Mouse (Mus musculus) hindbrain, embryonic 14.5 days (tissue): ENCODE data around the gene Ccdc170. TPM values are rescaled to one million over a fixed set of nuclear protein-coding genes. Genes with fewer than 3 reads are reported as not detected.
"Not testable (repeated sequence)": the region's sequence is repeated elsewhere in the genome, so short reads cannot be mapped to it uniquely, and the experiment has no call there.

ENCODE experiments used
- ATAC-seq: fragments of 200-750 bp; cut with Nextera tagmentation; 2 replicates; pipeline ENCODE4 v1.8.0; 2017; ENCODE audit warnings: moderate number of reproducible peaks, mild to moderate bottlenecking, moderate TSS enrichment, moderate library complexity; ENCODE audit not compliant: low FRiP score
- DNase-seq: peaks from one replicate; pipeline ENCODE4 v3.0.0-alpha.2; 2015; ENCODE audit warnings: low spot score
- H3K27ac ChIP-seq: fragments of 300-500 bp; sonication (generic); 2 replicates; pipeline ENCODE4 v1.5.1; 2014; ENCODE audit warnings: mild to moderate bottlenecking, moderate library complexity
- H3K27me3 ChIP-seq: fragments of 300-500 bp; sonication (generic); 2 replicates; pipeline ENCODE4 v1.6.1; 2014; ENCODE audit warnings: mild to moderate bottlenecking, low read length, mixed read lengths; ENCODE audit not compliant: control insufficient read depth, insufficient read depth
- H3K36me3 ChIP-seq: fragments of 300-500 bp; sonication (generic); replicated peaks from 2 replicates; pipeline ENCODE4 v1.6.1; 2014; ENCODE audit not compliant: control insufficient read depth, insufficient read depth
- H3K4me1 ChIP-seq: fragments of 300-500 bp; sonication (generic); replicated peaks from 2 replicates; pipeline ENCODE4 v1.6.1; 2014; ENCODE audit warnings: antibody characterized with exemption, low read length, mixed read lengths; ENCODE audit not compliant: control insufficient read depth, insufficient read depth
- H3K4me2 ChIP-seq: fragments of 300-500 bp; sonication (generic); replicated peaks from 2 replicates; pipeline ENCODE4 v1.6.1; 2014; ENCODE audit warnings: mild to moderate bottlenecking, moderate library complexity
- H3K4me3 ChIP-seq: fragments of 300-500 bp; sonication (generic); replicated peaks from 2 replicates; pipeline ENCODE4 v1.5.1; 2014; ENCODE audit warnings: mild to moderate bottlenecking, low read length
- H3K9ac ChIP-seq: fragments of 300-500 bp; sonication (generic); 2 replicates; pipeline ENCODE4 v1.6.1; 2014
- H3K9me3 ChIP-seq: fragments of 300-500 bp; sonication (generic); 2 replicates; pipeline ENCODE4 v1.6.1; 2016; ENCODE audit warnings: low read length; ENCODE audit not compliant: control insufficient read depth
- WGBS: fragments of 180-500 bp; shearing (Covaris S2); extraction: QIAGEN DNeasy Blood & Tissue Kit; methylation state at CpG from one replicate; pipeline ENCODE4 v1.1.7; 2014; 5-methylcytosine and 5-hydroxymethylcytosine counted together
- polyA plus RNA-seq: library from polyadenylated mRNA; unstranded; fragments of >200 nt; fragmentation: Nextera tagmentation; extraction: Ambion mirVana; gene quantifications from 2 replicates; pipeline ENCODE4 v1.2.1, GENCODE M21; 2014

Ccdc170 gene
- polyA plus RNA-seq = 0.35 and 0.70 TPM in 2 replicates

GRCm38 (mm10) chr10:4482355-4482754 is at the start of gene Ccdc170:
Gene Ccdc170, plus strand, starts transcription at chr10:4482502.
- no peaks in the 10 kb centered on the region for H3K27me3 ChIP-seq
- no peak for ATAC-seq
- WGBS = 55% methylated on average over 11 of the region's 11 CpGs
- no peaks in the 10 kb centered on the region for H3K9me3 ChIP-seq
- no peak within 1 kb of the TSS for H3K9ac ChIP-seq
- no peaks in the 10 kb centered on the region for H3K4me1 ChIP-seq
- no peak for DNase-seq
- H3K27ac ChIP-seq = no peak within 1 kb of the TSS
- no peaks in the 10 kb centered on the region for H3K36me3 ChIP-seq
- no peak within 1 kb of the TSS for H3K4me2 ChIP-seq
- no peak within 1 kb of the TSS for H3K4me3 ChIP-seq

- Histone ChIP-seq H3K4me2 (peak overlapping the region; percentile 67), H3K27me3 (no peaks in the 10 kb centered on the region), H3K36me3 (peaks cover 15% of the 10 kb centered on the region), H3K9ac (peak overlapping the region; percentile 79), H3K27ac (peak overlapping the region; percentile 78), H3K4me3 (peak overlapping the region; percentile 75), H3K4me1 (peaks cover 7% of the 10 kb centered on the region), H3K9me3 (no peaks in the 10 kb centered on the region)
- peak; percentile 41 for DNase-seq
- WGBS = 11% methylated on average over 19 of the region's 19 CpGs
- peak; percentile 4; the same call in 1 of the 2 replicates for ATAC-seq
Measured at GRCm38 (mm10) chr10:4432996-4433755, 49.1 kb upstream of the Ccdc170 start.

DNA sequence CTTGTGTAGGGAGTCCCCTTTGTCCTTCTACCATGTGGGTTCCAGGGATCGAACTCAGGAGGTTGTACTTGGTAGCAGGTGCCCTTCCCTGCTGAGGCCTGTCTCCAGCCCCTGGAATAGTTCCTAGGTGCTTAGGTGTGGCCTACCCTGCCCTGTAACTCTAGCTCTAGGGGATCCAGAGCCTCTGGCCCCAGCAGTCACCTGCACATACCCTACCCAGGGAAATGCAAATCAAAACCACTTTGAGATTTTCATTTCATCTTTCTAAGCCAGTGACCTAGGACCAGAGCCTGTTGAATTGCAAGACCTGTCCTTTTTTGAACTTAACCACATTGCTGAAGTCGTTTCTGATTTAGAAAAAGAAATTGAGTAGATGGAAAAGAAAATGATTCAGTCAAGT is 48.4 kb upstream of the Ccdc170 start:
- H3K4me3 ChIP-seq, H3K9ac ChIP-seq, DNase-seq, H3K4me1 ChIP-seq, H3K27ac ChIP-seq, ATAC-seq, H3K27me3 ChIP-seq, H3K4me2 ChIP-seq, H3K36me3 ChIP-seq, H3K9me3 ChIP-seq: not testable (repeated sequence)
- 100% methylated on average over 2 of the region's 2 CpGs for WGBS

- H3K36me3 ChIP-seq = peaks cover 22% of the 10 kb centered on the region
- 87% methylated on average over 3 of the region's 3 CpGs for WGBS
Measured at GRCm38 (mm10) chr10:4435416-4435815, 46.9 kb upstream of the Ccdc170 start.

GRCm38 (mm10) chr10:4456409-4456808 is 25.9 kb upstream of the Ccdc170 start:
- no peak overlapping the region for H3K27ac ChIP-seq
- H3K4me2 ChIP-seq = no peak overlapping the region
- no peak overlapping the region for H3K9ac ChIP-seq
- 0 out of 2 replicates have a peak, but pooled peaks have one; percentile 8 for ATAC-seq
- H3K27me3 ChIP-seq = no peaks in the 10 kb centered on the region
- H3K9me3 ChIP-seq = no peaks in the 10 kb centered on the region
- no peak for DNase-seq
- peaks cover 18% of the 10 kb centered on the region for H3K36me3 ChIP-seq
- no peak overlapping the region for H3K4me3 ChIP-seq
- no peaks in the 10 kb centered on the region for H3K4me1 ChIP-seq
- 81% methylated on average over 4 of the region's 4 CpGs for WGBS

More at GRCm38 (mm10) chr10:4435416-4435815, 46.9 kb upstream of the Ccdc170 start:
- no peak overlapping the region for H3K4me2 ChIP-seq
- H3K4me3 ChIP-seq = no peak overlapping the region
- no peak for ATAC-seq
- peaks cover 7% of the 10 kb centered on the region for H3K4me1 ChIP-seq
- H3K9ac ChIP-seq = no peak overlapping the region
- H3K27ac ChIP-seq = no peak overlapping the region
- no peaks in the 10 kb centered on the region for H3K9me3 ChIP-seq
- H3K27me3 ChIP-seq = no peaks in the 10 kb centered on the region
- no peak for DNase-seq

DNA sequence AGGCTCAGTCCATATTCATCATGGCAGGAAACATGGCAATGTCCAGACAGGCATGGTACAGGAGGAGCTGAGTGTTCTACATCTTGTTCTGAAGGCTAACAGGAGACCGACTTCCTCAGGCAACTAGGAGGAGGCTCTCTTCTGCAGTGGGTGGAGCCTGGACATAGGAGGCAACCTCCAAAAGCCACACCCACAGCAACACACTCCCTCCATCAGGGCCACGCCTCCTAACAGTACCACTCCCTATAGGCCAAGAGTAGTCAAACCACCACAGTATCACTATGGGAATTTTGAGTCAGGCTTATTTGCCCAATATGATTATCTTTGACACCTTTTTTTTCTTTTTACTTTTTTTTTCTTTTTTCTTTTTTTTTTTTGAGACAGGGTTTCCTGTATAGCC is 22.1 kb upstream of the Ccdc170 start:
- peaks cover 2% of the 10 kb centered on the region; the same call in 1 of the 2 replicates for H3K36me3 ChIP-seq
- H3K9me3 ChIP-seq = no peaks in the 10 kb centered on the region
- no peak overlapping the region for H3K4me2 ChIP-seq
- 98% methylated on average over 2 of the region's 2 CpGs for WGBS
- no peaks in the 10 kb centered on the region for H3K27me3 ChIP-seq
- no peak overlapping the region for H3K9ac ChIP-seq
- DNase-seq (no peak), ATAC-seq (no peak)
- no peak overlapping the region for H3K4me3 ChIP-seq
- H3K27ac ChIP-seq = no peak overlapping the region
- H3K4me1 ChIP-seq = no peaks in the 10 kb centered on the region

DNA sequence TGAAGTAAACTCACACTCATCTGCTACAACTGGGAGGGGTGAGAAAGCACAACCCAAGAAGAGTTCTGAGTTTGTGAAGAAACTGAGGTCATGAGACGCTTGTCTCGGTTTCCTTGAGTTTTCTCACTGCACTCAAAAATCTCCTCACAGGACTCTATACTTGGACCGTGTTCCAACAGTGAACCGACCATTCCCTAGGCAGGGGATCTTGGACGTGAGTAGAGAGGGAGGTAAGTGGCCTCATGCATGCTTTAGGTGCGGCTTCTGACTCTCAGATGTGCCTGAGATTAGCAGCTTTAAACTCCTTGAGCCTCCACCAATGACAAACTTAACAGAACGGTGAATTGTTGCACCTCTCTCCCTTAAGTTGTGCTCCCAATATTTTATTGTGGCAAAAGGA is 16.5 kb upstream of the Ccdc170 start:
- Histone ChIP-seq H3K27me3 (no peaks in the 10 kb centered on the region), H3K4me3 (no peak overlapping the region), H3K4me2 (no peak overlapping the region), H3K27ac (no peak overlapping the region), H3K4me1 (no peaks in the 10 kb centered on the region), H3K9me3 (no peaks in the 10 kb centered on the region), H3K9ac (no peak overlapping the region), H3K36me3 (no peaks in the 10 kb centered on the region)
- no peak for DNase-seq
- 83% methylated on average over 7 of the region's 7 CpGs for WGBS
- ATAC-seq = no peak

GRCm38 (mm10) chr10:4469406-4469805 is 12.9 kb upstream of the Ccdc170 start:
- H3K4me1 ChIP-seq = no peaks in the 10 kb centered on the region
- H3K4me2 ChIP-seq = no peak overlapping the region
- no peak for ATAC-seq
- WGBS = 88% methylated on average over 3 of the region's 3 CpGs
- no peak overlapping the region for H3K27ac ChIP-seq
- H3K4me3 ChIP-seq = no peak overlapping the region
- no peaks in the 10 kb centered on the region for H3K36me3 ChIP-seq
- no peak overlapping the region for H3K9ac ChIP-seq
- no peaks in the 10 kb centered on the region for H3K9me3 ChIP-seq
- no peaks in the 10 kb centered on the region for H3K27me3 ChIP-seq
- DNase-seq = no peak

- WGBS = 94% methylated on average over 11 of the region's 11 CpGs
Measured at GRCm38 (mm10) chr10:4473591-4473993, 8.7 kb upstream of the Ccdc170 start.

More at GRCm38 (mm10) chr10:4473591-4473993, 8.7 kb upstream of the Ccdc170 start:
- ATAC-seq = no peak
- Histone ChIP-seq H3K4me3 (no peak overlapping the region), H3K4me1 (no peaks in the 10 kb centered on the region), H3K27me3 (no peaks in the 10 kb centered on the region), H3K4me2 (no peak overlapping the region), H3K9ac (no peak overlapping the region), H3K9me3 (no peaks in the 10 kb centered on the region), H3K36me3 (no peaks in the 10 kb centered on the region), H3K27ac (no peak overlapping the region)
- DNase-seq = no peak
